Mouse (Mus musculus) megakaryocyte, embryonic 14.5 days (primary cell): ENCODE data around the gene Prr29. TPM values are rescaled to one million over a fixed set of nuclear protein-coding genes. Genes with fewer than 3 reads are reported as not detected.

Experiments used
- H3K27me3 ChIP-seq: replicated peaks from 2 replicates; pipeline ENCODE3; 2012; ENCODE audit warnings: inconsistent platforms
- H3K36me3 ChIP-seq: replicated peaks from 2 replicates; pipeline ENCODE3; 2012; ENCODE audit warnings: low read length, inconsistent platforms, mixed read lengths
- H3K4me1 ChIP-seq: 2 replicates; pipeline ENCODE4 v1.6.1; 2012; ENCODE audit warnings: inconsistent platforms
- H3K4me3 ChIP-seq: replicated peaks from 2 replicates; pipeline ENCODE3; 2012; ENCODE audit warnings: moderate library complexity, mild to moderate bottlenecking, inconsistent platforms
- H3K9me3 ChIP-seq: 2 replicates; pipeline ENCODE4 v1.6.1; 2012; ENCODE audit warnings: inconsistent platforms
- FLI1 ChIP-seq: IDR thresholded peaks from 2 replicates; pipeline ENCODE4 v1.6.1; 2012; ENCODE audit warnings: low read length, inconsistent platforms, mixed read lengths
- GATA1 ChIP-seq: IDR thresholded peaks from 3 replicates; pipeline ENCODE4 v1.6.1; 2012; ENCODE audit warnings: mixed read lengths, low read length, inconsistent platforms, borderline replicate concordance
- polyA plus RNA-seq: library from polyadenylated mRNA; stranded (reverse); fragments of >175 nt; gene quantifications from 2 replicates; pipeline ENCODE4 v1.2.3, GENCODE M21; 2012; ENCODE audit warnings: low replicate concordance; ENCODE audit not compliant: insufficient read depth

Prr29 gene
- polyA plus RNA-seq, 1 experiment = not detected

GRCm38 (mm10) chr11:106381883-106382282, 16.6 kb downstream of the Prr29 start:
- H3K4me1 ChIP-seq = peaks cover 73% of the 10 kb centered on the region
- peaks cover 3% of the 10 kb centered on the region for H3K27me3 ChIP-seq
- H3K36me3 ChIP-seq = peaks cover 36% of the 10 kb centered on the region
- H3K9me3 ChIP-seq = no peaks in the 10 kb centered on the region
- TF ChIP-seq FLI1 (no peak), GATA1 (no peak)
- peak overlapping the region; percentile 90 for H3K4me3 ChIP-seq

- H3K4me3 ChIP-seq = peak overlapping the region; percentile 90
- TF ChIP-seq GATA1 = peak; percentile 77; the same call in 1 of the 3 replicates
- no peak for TF ChIP-seq FLI1
- peaks cover 78% of the 10 kb centered on the region for H3K4me1 ChIP-seq
- peaks cover 31% of the 10 kb centered on the region for H3K36me3 ChIP-seq
- H3K27me3 ChIP-seq = peaks cover 3% of the 10 kb centered on the region
- H3K9me3 ChIP-seq = no peaks in the 10 kb centered on the region
Observed at GRCm38 (mm10) chr11:106382424-106382823, 17.2 kb downstream of the Prr29 start.

DNA sequence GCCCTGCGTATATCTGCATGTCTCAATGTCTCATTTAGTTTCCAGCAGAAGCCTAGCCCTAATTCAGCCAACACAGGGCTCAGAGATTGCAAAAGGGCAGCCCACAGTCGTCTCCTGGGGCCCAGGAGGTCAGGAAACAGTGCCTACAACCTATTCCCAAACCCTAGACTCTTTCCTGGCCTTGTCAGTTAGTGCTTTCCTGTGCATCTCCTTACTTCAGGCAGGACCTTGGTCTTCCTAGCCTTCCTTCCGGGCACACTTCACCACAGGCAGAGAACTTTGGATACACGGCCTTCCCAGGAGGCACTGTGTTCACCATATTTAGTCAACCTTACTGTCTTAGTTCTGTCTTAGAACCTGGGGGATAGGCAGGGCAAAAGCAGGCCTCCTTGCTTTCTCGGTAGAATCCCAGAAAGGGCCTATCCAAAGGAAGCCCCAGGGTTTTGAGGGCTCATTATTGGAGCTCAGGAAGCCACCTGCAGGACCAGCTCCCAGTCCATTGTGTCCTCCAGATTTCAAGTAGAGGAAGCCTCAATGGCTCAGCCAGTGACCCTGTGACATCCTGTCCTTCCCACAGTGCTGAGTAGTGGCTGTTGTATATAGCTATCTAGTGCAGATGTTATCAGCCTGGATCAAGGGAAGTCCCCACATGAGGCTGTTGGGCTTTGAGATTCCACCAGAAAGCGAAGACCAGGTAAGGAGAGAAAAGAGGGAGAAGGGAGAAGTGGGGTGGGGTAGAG, 17.9 kb downstream of the Prr29 start:
- no peak for TF ChIP-seq FLI1
- no peak for TF ChIP-seq GATA1
- Histone ChIP-seq H3K4me3 (peak overlapping the region; percentile 4), H3K4me1 (peaks cover 86% of the 10 kb centered on the region), H3K27me3 (no peaks in the 10 kb centered on the region), H3K9me3 (no peaks in the 10 kb centered on the region), H3K36me3 (peaks cover 23% of the 10 kb centered on the region)

DNA sequence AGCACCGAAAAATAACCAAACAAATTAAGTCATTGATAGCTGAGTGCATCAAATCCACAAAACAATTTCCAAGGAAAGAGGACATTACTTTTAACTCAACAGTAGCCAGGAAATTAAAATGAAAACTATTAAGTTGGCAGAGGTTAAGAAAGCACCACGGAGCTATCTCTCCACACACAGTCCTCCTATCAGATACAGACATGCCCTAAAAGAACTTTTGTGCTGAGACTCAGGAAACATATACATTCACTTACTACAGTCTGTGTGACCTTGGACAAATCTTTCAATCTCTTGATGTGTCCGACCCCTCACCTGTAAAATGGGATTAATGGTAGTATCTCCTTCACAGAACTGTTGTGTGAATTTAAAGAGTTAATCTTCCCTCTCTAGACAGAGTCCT, 21.1 kb downstream of the Prr29 start:
- TF ChIP-seq GATA1 (no peak), FLI1 (no peak)
- no peaks in the 10 kb centered on the region for H3K27me3 ChIP-seq
- peak overlapping the region; percentile 25 for H3K4me3 ChIP-seq
- H3K4me1 ChIP-seq = peaks cover 92% of the 10 kb centered on the region
- no peaks in the 10 kb centered on the region for H3K36me3 ChIP-seq
- H3K9me3 ChIP-seq = no peaks in the 10 kb centered on the region

GRCm38 (mm10) chr11:106387020-106387419, 21.7 kb downstream of the Prr29 start:
- Histone ChIP-seq H3K4me3 (peak overlapping the region; percentile 85), H3K4me1 (peaks cover 92% of the 10 kb centered on the region)
- TF ChIP-seq GATA1 (no peak), FLI1 (no peak)

DNA sequence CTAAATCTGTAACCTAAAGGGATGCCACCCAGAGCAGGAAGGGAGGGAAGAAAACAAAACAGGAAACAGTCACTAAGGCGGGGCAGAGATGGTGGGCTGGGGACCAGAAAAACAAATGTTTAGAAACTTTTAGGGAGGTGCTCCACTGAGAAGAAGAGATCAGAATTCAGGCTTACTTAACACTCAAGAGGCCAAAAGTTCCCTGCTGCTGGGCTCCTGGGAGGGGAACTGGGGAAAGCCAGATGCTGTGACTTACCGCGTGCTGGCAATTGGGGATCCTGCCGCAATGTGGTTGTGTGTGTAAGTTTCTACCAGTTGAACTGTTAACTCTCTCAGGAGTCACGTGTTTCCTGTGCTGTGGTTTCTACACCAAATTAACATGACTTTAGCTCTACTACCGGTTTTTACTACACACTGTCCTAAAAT, 22.5 kb downstream of the Prr29 start, which contains the start of gene Icam2:
Gene Icam2 (minus strand): TSS at position 285 of the 426 bp plus-strand sequence.
- Histone ChIP-seq H3K36me3 (no peaks in the 10 kb centered on the region), H3K27me3 (no peaks in the 10 kb centered on the region), H3K9me3 (no peaks in the 10 kb centered on the region), H3K4me1 (peaks cover 86% of the 10 kb centered on the region), H3K4me3 (peak within 1 kb of the TSS; percentile 85)
- no peak for TF ChIP-seq GATA1
- TF ChIP-seq FLI1 = no peak

More at GRCm38 (mm10) chr11:106387020-106387419, 21.7 kb downstream of the Prr29 start:
- Histone ChIP-seq H3K9me3 (no peaks in the 10 kb centered on the region), H3K36me3 (no peaks in the 10 kb centered on the region), H3K27me3 (no peaks in the 10 kb centered on the region)

- Histone ChIP-seq H3K4me1 (peaks cover 68% of the 10 kb centered on the region), H3K36me3 (peaks cover 16% of the 10 kb centered on the region), H3K9me3 (no peaks in the 10 kb centered on the region), H3K4me3 (no peak overlapping the region), H3K27me3 (no peaks in the 10 kb centered on the region)
- no peak for TF ChIP-seq FLI1
- TF ChIP-seq GATA1 = no peak
Observed at GRCm38 (mm10) chr11:106389611-106390010, 24.3 kb downstream of the Prr29 start.

DNA sequence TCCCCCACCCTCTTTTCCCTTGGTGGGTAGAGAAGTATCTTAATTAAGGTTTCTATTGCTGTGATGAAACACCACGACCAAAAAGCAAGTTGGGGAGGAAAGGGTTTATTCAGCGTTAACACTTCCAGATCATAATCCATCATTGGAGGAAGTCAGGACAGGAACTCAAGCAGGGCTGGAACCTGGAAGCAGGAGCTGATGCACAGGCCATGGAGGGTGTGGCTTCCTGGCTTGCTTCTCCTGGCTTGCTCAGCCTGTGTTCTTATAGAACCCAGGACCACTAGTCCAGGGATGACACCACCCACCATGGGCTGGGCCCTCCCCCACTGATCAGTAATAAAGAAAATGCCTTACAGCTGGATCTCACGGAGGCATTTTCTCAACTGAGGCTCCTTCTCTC, 25.5 kb downstream of the Prr29 start:
- TF ChIP-seq GATA1 = no peak
- TF ChIP-seq FLI1 = no peak
- H3K27me3 ChIP-seq = no peaks in the 10 kb centered on the region
- H3K4me3 ChIP-seq = no peak overlapping the region
- H3K9me3 ChIP-seq = no peaks in the 10 kb centered on the region
- peaks cover 60% of the 10 kb centered on the region for H3K4me1 ChIP-seq
- peaks cover 24% of the 10 kb centered on the region for H3K36me3 ChIP-seq

GRCm38 (mm10) chr11:106391546-106392188, 26.4 kb downstream of the Prr29 start:
- H3K4me1 ChIP-seq = peaks cover 51% of the 10 kb centered on the region
- peaks cover 33% of the 10 kb centered on the region for H3K36me3 ChIP-seq
- no peak overlapping the region for H3K4me3 ChIP-seq
- H3K9me3 ChIP-seq = no peaks in the 10 kb centered on the region
- no peaks in the 10 kb centered on the region for H3K27me3 ChIP-seq
- no peak for TF ChIP-seq FLI1
- no peak for TF ChIP-seq GATA1
